Mouse (Mus musculus) telencephalon, adult 2 months (tissue): Measurements from ENCODE around the gene Tmprss13.

ENCODE experiments used
- DNase-seq: peaks from one replicate; pipeline ENCODE4 v3.0.0-alpha.2; 2011; ENCODE audit warnings: low read depth, low spot score

The Tmprss13 gene

GRCm38 (mm10) chr9:45329577-45329976 lies 10.7 kb downstream of the Tmprss13 start:
- DNase-seq: no peak

DNA sequence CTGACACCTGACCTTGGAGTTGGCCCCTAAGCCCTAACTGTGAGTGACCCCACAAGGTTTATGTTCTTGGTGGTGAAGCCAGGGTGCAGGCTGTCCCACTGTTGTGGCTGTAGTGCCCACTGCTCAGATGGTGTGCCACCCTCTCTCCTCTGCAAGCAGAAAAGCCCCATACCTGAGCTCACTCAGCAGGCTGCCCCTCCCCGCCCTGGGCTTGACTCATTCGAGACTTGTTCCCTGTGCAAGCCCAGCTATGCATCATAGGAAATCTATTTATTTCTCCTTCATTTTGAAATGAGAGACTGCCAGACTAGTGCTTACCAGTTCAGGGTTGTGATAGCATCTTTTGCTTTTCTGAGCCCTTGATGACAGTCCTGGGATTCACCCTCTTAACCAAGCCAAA lies 18.5 kb downstream of the Tmprss13 start:
- no peak for DNase-seq

- DNase-seq: no peak
Observed at GRCm38 (mm10) chr9:45343066-45343465, 24.2 kb downstream of the Tmprss13 start.

GRCm38 (mm10) chr9:45345516-45345915 lies 26.6 kb downstream of the Tmprss13 start:
- no peak for DNase-seq

DNA sequence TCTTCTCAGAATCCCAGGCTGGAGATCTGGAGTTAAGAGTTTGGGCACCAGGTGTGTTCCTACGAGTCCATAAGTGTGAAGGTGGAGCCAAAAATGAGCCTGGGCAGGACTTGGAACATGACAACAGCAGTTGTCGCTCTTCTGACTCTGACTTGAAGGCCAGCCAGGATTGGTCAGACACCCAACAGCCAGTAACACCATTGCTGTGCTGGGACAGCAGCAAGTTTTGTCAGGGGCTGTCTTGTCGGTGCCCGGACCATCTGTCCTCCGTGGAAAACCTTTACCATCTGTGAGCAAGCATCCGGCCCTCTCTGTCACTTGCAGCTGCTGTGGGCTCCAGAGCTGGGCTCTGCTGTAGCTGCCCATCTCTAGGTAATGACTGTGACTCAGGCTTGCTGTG lies 27.4 kb downstream of the Tmprss13 start:
- no peak for DNase-seq

DNA sequence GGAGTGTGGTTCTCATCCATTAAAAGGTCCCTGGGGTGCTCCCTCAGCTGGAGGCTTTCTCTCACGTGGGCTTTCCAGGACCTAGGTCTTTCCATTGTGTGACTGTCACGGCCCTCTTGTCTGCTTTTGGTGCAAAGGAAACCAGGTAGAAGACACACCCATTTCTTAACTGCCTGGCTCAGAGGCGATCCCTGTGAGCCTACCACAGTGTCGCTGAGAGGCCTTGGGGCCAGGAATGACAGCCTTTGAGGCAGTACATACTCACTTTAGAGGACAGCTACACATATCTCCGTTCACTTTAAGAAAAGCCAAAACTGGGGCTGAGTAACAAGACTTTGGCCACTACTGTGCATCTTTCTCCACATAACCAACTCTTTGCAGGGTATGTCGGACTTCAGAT lies 29.7 kb downstream of the Tmprss13 start:
- DNase-seq: no peak

DNA sequence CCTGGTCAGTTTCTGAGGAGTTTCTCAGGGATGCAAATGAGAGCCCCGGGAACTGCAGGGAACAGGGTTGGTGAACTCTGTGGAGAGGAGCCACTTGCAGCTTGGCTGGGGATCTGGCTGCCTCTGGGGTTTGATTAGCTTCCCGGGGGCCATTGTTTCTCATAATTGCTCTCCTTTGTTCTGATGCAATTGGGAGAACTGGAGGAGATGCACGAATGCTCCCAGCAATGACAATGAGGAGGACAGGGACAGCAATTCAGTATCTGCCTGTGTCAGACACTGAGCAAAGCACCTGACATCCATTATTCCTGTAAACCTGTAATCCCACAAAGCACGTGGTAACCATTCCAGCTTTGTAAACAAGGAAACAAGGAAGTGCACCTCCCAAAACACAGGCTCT lies 30.3 kb downstream of the Tmprss13 start:
- no peak for DNase-seq

DNA sequence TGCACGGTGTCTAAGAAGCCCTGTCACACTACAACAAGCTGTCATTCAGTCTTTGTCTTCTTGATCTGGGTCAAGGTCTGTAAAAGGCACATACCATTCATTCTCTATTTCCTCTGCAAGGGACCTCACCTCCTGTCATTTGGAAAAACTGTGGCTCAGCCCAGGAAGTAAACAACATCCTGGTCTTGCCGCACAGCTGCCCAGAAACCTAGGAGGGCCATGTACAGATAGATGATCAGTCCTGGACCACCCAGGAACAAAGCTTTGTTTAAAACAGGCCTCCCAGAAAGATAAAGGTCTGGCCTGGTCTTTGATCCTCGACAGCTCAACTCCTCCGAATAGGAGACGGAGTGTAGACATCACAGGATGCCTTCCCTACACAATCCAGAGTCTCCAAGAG lies 31.0 kb downstream of the Tmprss13 start:
- no peak for DNase-seq

- no peak for DNase-seq
Observed at GRCm38 (mm10) chr9:45355192-45355591, 36.3 kb downstream of the Tmprss13 start.

GRCm38 (mm10) chr9:45358356-45358755 lies 39.5 kb downstream of the Tmprss13 start:
- no peak for DNase-seq

DNA sequence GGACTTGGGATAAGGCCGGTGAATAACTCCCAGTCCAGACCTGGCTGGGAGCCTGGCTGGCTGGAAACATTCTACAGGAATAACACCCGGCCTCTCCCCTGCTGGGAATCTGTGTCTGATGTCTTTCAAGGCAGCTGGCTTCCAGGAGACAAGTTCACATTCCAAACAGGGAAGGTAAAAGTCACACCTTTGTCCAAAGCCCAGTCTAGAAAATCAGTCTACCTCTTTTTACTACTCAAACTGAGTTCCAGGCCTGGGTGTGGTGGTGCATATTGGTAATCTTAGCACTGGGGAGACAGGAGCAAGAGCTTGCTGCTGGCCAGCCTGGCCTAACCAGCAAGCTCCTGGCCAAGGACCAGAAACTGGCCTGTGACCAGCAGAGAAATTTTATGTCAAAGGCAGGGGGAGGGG lies 43.2 kb downstream of the Tmprss13 start:
- no peak for DNase-seq

DNA sequence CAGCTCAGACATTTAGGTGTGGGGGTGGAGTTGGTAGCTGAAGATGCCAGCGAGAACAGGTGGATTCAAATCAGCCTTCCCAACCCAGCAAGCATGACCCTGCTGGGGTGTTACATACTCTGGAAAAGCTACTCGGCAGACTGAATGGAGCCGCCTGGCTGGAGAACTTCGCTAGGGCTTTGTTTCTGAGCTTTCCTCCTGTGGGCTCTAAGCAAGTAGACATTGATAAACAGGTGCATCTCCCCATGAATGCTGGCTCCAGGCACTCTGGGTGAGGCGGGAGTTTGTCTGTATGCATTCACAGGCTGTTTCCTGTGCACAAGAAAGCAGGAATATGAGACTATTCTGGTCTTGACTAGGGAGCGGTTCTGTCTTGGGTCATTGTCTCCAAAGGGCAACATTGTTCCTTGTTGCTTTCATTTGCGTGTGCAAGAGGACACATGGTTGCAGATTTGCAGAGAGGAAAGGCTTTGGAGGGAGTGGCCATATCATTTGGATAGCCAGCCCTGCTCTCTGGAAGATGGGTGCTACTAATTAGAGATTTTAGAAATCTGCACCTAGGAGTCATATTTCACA lies 44.8 kb downstream of the Tmprss13 start:
- no peak for DNase-seq

GRCm38 (mm10) chr9:45367716-45368115 lies 48.8 kb downstream of the Tmprss13 start:
- no peak for DNase-seq

GRCm38 (mm10) chr9:45368341-45368901 lies 49.5 kb downstream of the Tmprss13 start:
- DNase-seq: no peak

GRCm38 (mm10) chr9:45370117-45370561 lies 51.2 kb downstream of the Tmprss13 start, which contains the start of gene Fxyd6:
Gene Fxyd6, plus strand, starts transcription at chr9:45370185.
- DNase-seq: no peak

DNA sequence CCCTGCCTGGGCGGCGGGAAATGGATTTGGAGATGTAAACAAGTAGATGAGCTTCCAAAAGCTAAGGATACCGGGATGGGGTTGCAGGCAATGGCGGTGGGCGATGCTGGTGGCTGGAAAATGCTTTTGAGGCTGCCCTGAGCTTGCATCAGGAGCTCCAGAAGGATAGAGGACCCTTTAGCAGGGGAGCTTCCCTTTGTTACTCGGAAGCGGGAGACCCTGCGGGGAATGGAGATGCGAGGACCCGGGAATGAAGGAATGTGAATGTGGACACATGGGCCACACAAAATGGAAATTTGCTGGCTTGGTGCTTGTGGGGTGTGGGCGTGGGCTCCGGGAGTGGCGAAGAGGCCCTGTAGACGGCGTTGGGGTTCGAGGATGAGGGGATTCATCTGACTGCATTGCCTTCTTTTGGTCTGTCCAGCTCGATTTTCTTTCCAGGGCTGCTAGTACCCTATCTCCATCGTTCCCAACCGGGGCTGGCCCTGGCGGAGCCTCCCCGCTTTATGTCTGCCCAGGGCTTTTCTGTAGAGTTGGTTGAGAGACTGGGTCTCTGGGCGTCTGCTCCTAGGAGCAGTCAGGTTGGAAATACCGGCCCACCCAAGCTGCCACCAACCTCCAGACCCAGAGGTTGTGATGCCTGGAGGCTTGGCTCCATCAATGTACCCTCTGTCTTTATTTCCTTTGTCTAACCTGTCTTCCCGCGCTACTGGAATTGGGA lies 51.9 kb downstream of the Tmprss13 start:
- DNase-seq: no peak

DNA sequence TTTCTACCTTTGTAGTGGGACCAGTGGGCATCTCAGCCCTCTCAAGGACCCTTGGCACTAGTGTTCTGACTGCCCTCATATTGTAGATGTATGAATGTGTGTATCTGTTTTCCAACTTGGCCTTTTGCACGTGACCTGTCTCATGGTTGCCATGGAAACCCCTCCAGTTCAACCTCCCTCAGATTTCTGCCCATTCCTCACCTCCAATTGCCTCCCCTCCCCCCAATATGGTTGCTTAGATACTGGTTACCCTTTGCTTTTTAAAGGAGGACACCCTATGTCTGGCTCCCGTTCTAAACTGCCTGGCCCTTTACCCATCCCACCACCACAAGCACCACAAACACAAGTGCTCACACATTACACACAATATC lies 52.4 kb downstream of the Tmprss13 start:
- no peak for DNase-seq

DNA sequence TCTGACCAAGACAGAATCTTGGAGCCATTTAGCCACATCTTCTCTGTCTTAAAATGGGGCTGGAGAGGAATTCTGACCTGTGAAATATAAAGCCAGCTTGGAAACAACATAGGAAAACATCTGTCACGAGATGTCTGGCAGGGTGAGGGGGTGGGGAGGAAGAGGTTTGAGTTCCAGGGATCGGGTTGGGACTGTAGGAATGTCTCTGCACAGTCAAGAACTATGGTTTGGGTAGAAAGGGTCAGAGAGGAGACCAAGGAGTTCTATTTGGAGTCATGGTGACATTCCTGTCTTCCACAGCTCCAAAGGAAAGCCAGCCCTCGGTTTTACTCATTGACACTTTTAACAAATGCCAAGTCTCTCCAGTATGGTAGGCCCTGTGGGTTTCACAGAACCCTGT lies 55.0 kb downstream of the Tmprss13 start:
- no peak for DNase-seq

DNA sequence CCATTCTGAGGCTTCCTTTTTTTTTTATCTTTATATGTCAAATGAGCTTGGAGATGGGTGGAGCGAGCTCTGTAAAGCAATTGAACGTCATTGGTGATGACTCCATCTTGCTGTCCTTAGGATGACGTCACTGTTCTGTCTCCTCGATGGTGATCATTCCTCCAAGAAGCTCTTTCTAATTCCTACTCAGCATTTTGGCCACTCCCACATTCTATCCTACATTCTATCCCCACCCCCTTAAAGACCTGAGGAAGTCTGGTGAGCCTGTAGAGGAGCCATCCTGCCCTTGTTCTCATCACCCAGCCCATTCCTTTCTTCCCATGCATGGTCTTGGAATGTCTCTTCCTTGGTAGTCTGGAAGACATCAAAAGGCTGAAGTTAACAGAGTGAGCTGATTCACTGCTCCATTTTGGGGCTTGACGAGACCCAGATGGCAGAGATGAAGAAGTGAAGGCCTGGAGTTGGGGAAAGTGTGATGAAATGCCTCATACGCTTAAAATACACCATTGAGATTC lies 56.1 kb downstream of the Tmprss13 start:
- no peak for DNase-seq

DNA sequence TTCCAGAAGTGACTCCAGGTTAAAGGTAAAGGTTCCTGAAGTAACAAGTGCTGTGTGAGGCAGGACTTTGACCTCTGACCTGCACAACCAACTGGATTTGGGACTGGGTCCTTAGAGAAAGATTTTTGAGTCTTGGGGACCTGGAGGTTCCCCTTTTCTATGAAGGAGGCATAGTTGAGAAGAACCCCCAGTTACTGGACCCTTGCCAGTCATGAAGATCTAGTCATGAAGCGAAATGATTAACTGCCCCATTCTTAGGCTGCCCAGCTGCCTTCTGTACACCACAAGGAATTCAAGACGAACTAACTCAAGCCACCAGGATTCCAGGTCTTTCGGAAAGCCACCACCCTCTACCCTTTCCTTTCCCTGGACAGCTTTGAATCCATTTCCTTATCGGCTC lies 57.5 kb downstream of the Tmprss13 start:
- no peak for DNase-seq

DNA sequence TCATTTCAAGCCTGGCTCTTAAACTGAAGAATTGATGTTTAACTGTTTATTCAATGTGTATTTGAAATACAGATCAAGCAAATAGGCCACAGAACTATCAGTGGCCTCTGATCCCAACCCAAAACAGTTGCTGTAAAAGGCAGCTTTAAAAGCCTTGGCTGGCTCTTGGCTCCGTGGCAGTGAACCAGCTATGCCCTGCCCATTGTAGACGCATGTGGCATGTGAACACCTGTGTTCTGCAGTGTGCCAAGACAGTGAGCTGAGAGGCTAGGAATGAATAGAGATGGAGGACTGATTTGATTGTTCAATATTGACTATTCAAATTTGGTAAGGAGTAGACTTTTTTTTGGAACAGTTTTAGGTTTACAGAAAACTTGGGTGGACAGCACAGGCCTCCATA lies 58.0 kb downstream of the Tmprss13 start:
- DNase-seq: no peak

DNA sequence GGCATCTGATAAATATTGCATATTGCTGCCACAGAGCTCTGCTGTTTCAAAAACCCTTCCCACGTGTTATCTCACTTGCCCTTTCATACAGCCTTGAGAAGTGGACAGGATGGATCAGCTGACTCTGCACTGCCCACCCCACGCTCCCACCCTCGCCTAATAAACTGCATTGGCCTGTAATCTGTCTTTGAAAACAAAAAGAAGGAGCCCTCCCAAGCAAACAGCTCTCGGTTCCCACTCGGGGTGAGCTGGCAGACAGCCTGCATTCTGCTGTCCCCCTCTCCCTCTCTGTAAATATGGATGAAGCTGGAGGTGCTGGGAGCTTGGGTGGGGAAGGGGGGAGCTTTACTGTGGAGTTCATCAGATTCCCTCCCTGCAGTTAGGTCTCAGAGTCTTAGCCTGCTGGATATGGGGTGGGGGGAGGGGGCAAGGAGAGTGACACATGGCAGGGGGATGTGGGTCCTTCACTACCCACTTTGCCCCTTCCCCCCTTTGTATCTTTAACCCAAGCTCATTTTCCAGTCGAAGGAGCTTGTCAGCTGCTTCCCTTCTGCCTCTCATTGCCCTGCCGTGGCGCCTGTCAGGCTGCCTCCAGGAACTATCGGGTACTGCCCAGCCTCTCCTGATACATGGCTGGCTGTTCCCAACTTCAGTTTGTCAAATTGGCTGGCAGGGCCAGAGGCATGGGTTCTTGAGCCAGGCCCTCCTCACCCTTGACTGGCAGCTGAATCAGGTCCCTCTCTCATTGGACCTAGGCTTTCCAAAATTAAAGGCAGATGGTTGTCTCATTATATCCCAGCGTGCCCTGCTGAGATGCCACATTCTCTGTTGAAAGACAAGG lies 61.7 kb downstream of the Tmprss13 start:
- no peak for DNase-seq
